Mouse (Mus musculus) forebrain, postnatal 0 days (tissue): ENCODE results near the gene Mymk. TPM values are rescaled to one million over a fixed set of nuclear protein-coding genes. Genes with fewer than 3 reads are reported as not detected.
A peak's percentile ranks its signal among the peaks of the same experiment; 100 is the strongest.

Experiments
- ATAC-seq: fragments of 200-750 bp; cut with Nextera tagmentation; 2 replicates; pipeline ENCODE4 v1.8.0; 2017; ENCODE audit warnings: mild to moderate bottlenecking, moderate library complexity
- DNase-seq: peaks from one replicate; pipeline ENCODE4 v3.0.0-alpha.2; 2015
- H3K27ac ChIP-seq: fragments of 300-500 bp; sonication (generic); 2 replicates; pipeline ENCODE4 v1.5.1; 2014; ENCODE audit warnings: low read depth, mild to moderate bottlenecking, antibody characterized with exemption, low read length, moderate library complexity, mixed read lengths
- H3K27me3 ChIP-seq: fragments of 300-500 bp; sonication (generic); 2 replicates; pipeline ENCODE4 v1.6.1; 2014; ENCODE audit warnings: mild to moderate bottlenecking, low read length, mixed read lengths; ENCODE audit not compliant: insufficient read depth
- H3K36me3 ChIP-seq: fragments of 300-500 bp; sonication (generic); 2 replicates; pipeline ENCODE4 v1.6.1; 2014; ENCODE audit warnings: mild to moderate bottlenecking, moderate library complexity; ENCODE audit not compliant: insufficient read depth
- H3K4me1 ChIP-seq: fragments of 300-500 bp; sonication (generic); 2 replicates; pipeline ENCODE4 v1.6.1; 2014; ENCODE audit warnings: antibody characterized with exemption; ENCODE audit not compliant: insufficient read depth
- H3K4me2 ChIP-seq: fragments of 300-500 bp; sonication (generic); 2 replicates; pipeline ENCODE4 v1.6.1; 2014; ENCODE audit warnings: low read depth, mild to moderate bottlenecking, moderate library complexity
- H3K4me3 ChIP-seq: fragments of 300-500 bp; sonication (generic); 2 replicates; pipeline ENCODE4 v1.5.1; 2014; ENCODE audit warnings: low read depth, low read length, mixed read lengths
- H3K9ac ChIP-seq: fragments of 300-500 bp; sonication (generic); 2 replicates; pipeline ENCODE4 v1.6.1; 2014; ENCODE audit warnings: mild to moderate bottlenecking
- H3K9me3 ChIP-seq: fragments of 300-500 bp; sonication (generic); 2 replicates; pipeline ENCODE4 v1.6.1; 2016; ENCODE audit warnings: low read length
- CTCF ChIP-seq: sonication (generic); IDR thresholded peaks from 2 replicates; pipeline ENCODE4 v1.5.1; 2016; ENCODE audit warnings: antibody characterized with exemption, control low read depth, low read depth
- WGBS: fragments of 180-500 bp; shearing (Covaris S2); extraction: QIAGEN DNeasy Blood & Tissue Kit; methylation state at CpG from one replicate; pipeline ENCODE4 v1.1.7; 2014; 5-methylcytosine and 5-hydroxymethylcytosine counted together
- polyA plus RNA-seq: library from polyadenylated mRNA; unstranded; fragments of >200 nt; fragmentation: Nextera tagmentation; extraction: Ambion mirVana; gene quantifications from 2 replicates; pipeline ENCODE4 v1.2.1, GENCODE M21; 2015
- total RNA-seq: library from RNA; depleted of rRNA; stranded (reverse); fragments of >200 nt; gene quantifications from 2 replicates; pipeline ENCODE4 v1.2.3, GENCODE M21; 2014; rRNA removed

Gene Mymk
- total and polyA plus RNA-seq, 2 experiments from 2014 or later: 0.12 TPM; not detected in 1

GRCm38 (mm10) chr2:27021103-27021502, 50.9 kb downstream of the Mymk start:
- no peaks in the 10 kb centered on the region for H3K4me1 ChIP-seq
- DNase-seq: no peak
- no peak overlapping the region for H3K4me2 ChIP-seq
- 89% methylated on average over 1 of the region's 1 CpGs for WGBS
- H3K9me3 ChIP-seq: no peaks in the 10 kb centered on the region
- H3K4me3 ChIP-seq: no peak overlapping the region
- TF ChIP-seq CTCF: no peak
- ATAC-seq: no peak
- H3K9ac ChIP-seq: no peak overlapping the region
- H3K27ac ChIP-seq: no peak overlapping the region
- peaks cover 33% of the 10 kb centered on the region for H3K36me3 ChIP-seq
- H3K27me3 ChIP-seq: no peaks in the 10 kb centered on the region

DNA sequence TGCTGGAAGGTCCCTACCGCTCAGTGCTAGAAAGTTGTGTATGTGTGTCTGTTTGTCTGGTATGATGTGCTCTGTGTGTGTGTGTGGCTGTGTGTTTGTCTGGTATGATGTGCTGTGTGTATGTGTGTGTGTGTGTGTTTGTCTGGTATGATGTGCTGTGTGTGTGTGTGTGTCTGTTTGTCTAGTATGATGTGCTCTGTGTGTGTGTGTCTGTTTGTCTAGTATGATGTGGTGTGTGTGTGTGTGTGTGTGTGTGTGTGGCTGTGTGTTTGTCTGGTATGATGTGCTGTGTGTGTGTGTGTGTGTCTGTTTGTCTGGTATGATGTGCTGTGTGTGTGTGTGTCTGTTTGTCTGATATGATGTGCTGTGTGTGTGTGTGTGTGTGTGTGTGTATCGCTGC, 52.4 kb downstream of the Mymk start:
- H3K4me3 ChIP-seq: no peak overlapping the region
- H3K4me2 ChIP-seq: no peak overlapping the region
- H3K9me3 ChIP-seq: no peaks in the 10 kb centered on the region
- DNase-seq (no peak), ATAC-seq (no peak)
- no peak overlapping the region for H3K27ac ChIP-seq
- H3K4me1 ChIP-seq: no peaks in the 10 kb centered on the region
- no peaks in the 10 kb centered on the region for H3K27me3 ChIP-seq
- no peak for TF ChIP-seq CTCF
- 93% methylated on average over 2 of the region's 2 CpGs for WGBS
- no peak overlapping the region for H3K9ac ChIP-seq
- peaks cover 48% of the 10 kb centered on the region for H3K36me3 ChIP-seq

- DNase-seq (peak; percentile 72), ATAC-seq (peak; percentile 78)
- Histone ChIP-seq H3K9me3 (no peaks in the 10 kb centered on the region), H3K4me2 (no peak overlapping the region), H3K4me3 (no peak overlapping the region), H3K27me3 (no peaks in the 10 kb centered on the region), H3K27ac (no peak overlapping the region), H3K4me1 (no peaks in the 10 kb centered on the region), H3K36me3 (peaks cover 56% of the 10 kb centered on the region), H3K9ac (no peak overlapping the region)
- peak; percentile 94 for TF ChIP-seq CTCF
- 53% methylated on average over 5 of the region's 5 CpGs for WGBS
These were observed 54.2 kb downstream of the Mymk start for GRCm38 (mm10) chr2:27017802-27018201.

Other genes with a start within 250 kb of the Mymk start
- gene Abo, start 207.2 kb downstream of the Mymk start, total RNA-seq: not detected in 2 replicates
- not detected in 2 replicates for gene Abo, start 207.2 kb downstream of the Mymk start, polyA plus RNA-seq
- 25.9 and 33.6 TPM in 2 replicates for gene Surf6, start 169.3 kb downstream of the Mymk start, total RNA-seq
- 18.9 and 22.2 TPM in 2 replicates for gene Surf6, start 169.3 kb downstream of the Mymk start, polyA plus RNA-seq
- gene Med22, start 161.5 kb downstream of the Mymk start, total RNA-seq: 110 and 116 TPM in 2 replicates
- gene Med22, start 161.5 kb downstream of the Mymk start, polyA plus RNA-seq: 163 and 180 TPM in 2 replicates
- 1,164 and 1,963 TPM in 2 replicates for gene Rpl7a, start 161.4 kb downstream of the Mymk start, total RNA-seq
- 522 and 611 TPM in 2 replicates for gene Rpl7a, start 161.4 kb downstream of the Mymk start, polyA plus RNA-seq
- gene Surf2, start 155.8 kb downstream of the Mymk start, total RNA-seq: 31.0 and 36.9 TPM in 2 replicates
- gene Surf2, start 155.8 kb downstream of the Mymk start, polyA plus RNA-seq: 52.1 and 55.1 TPM in 2 replicates
- gene Surf1, start 155.6 kb downstream of the Mymk start, total RNA-seq: 72.3 and 80.8 TPM in 2 replicates
- 106 and 112 TPM in 2 replicates for gene Surf1, start 155.6 kb downstream of the Mymk start, polyA plus RNA-seq
- 96.5 and 105 TPM in 2 replicates for gene Surf4, start 138.3 kb downstream of the Mymk start, total RNA-seq
- 98.6 and 103 TPM in 2 replicates for gene Surf4, start 138.3 kb downstream of the Mymk start, polyA plus RNA-seq
- gene Stkld1, start 138.1 kb downstream of the Mymk start, total RNA-seq: not detected in 2 replicates
- gene Stkld1, start 138.1 kb downstream of the Mymk start, polyA plus RNA-seq: 0.09 and 0.33 TPM in 2 replicates
- 42.2 and 48.3 TPM in 2 replicates for gene Rexo4, start 107.8 kb downstream of the Mymk start, total RNA-seq
- 23.9 and 25.5 TPM in 2 replicates for gene Rexo4, start 107.8 kb downstream of the Mymk start, polyA plus RNA-seq
- not detected in 2 replicates for gene Adamts13, start 98.8 kb downstream of the Mymk start, total RNA-seq
- 0.79 and 0.93 TPM in 2 replicates for gene Adamts13, start 98.8 kb downstream of the Mymk start, polyA plus RNA-seq
- gene Cacfd1, start 62.3 kb downstream of the Mymk start, total RNA-seq: 42.7 and 48.5 TPM in 2 replicates
- gene Cacfd1, start 62.3 kb downstream of the Mymk start, polyA plus RNA-seq: 69.6 and 96.3 TPM in 2 replicates
- 16.2 and 16.4 TPM in 2 replicates for gene Slc2a6, start 44.2 kb downstream of the Mymk start, total RNA-seq
- gene Slc2a6, start 44.2 kb downstream of the Mymk start, polyA plus RNA-seq: 9.6 and 10.5 TPM in 2 replicates
- gene Adamtsl2, start 7.2 kb upstream of the Mymk start, total RNA-seq: 24.5 and 32.9 TPM in 2 replicates
- gene Adamtsl2, start 7.2 kb upstream of the Mymk start, polyA plus RNA-seq: 12.7 and 14.8 TPM in 2 replicates
- 7.5 and 7.8 TPM in 2 replicates for gene Fam163b, start 70.3 kb upstream of the Mymk start, total RNA-seq
- 23.9 and 26.2 TPM in 2 replicates for gene Fam163b, start 70.3 kb upstream of the Mymk start, polyA plus RNA-seq
- gene Dbh, start 93.1 kb upstream of the Mymk start, total RNA-seq: 0.05 and 0.15 TPM in 2 replicates
- 0.09 and 0.15 TPM in 2 replicates for gene Dbh, start 93.1 kb upstream of the Mymk start, polyA plus RNA-seq
- 7.2 and 7.5 TPM in 2 replicates for gene Sardh, start 176.2 kb upstream of the Mymk start, total RNA-seq
- 5.7 and 6.2 TPM in 2 replicates for gene Sardh, start 176.2 kb upstream of the Mymk start, polyA plus RNA-seq